Mouse (Mus musculus) heart, embryonic 12.5 days (tissue): ENCODE measurements around the gene B4galnt2. TPM values are rescaled to one million over a fixed set of nuclear protein-coding genes. Genes with fewer than 3 reads are reported as not detected.
A peak's percentile ranks its signal among the peaks of the same experiment; 100 is the strongest.
"Not testable (repeated sequence)": the region's sequence is repeated elsewhere in the genome, so short reads cannot be mapped to it uniquely, and the experiment has no call there.

ENCODE experiments used
- ATAC-seq: fragments of 200-750 bp; cut with Nextera tagmentation; 2 replicates; pipeline ENCODE4 v1.8.0; 2017; ENCODE audit warnings: moderate TSS enrichment, moderate library complexity; ENCODE audit not compliant: insufficient number of reproducible peaks, low FRiP score
- H3K27ac ChIP-seq: fragments of 300-500 bp; sonication (generic); 2 replicates; pipeline ENCODE4 v1.5.1; 2016; ENCODE audit warnings: mild to moderate bottlenecking, moderate library complexity; ENCODE audit not compliant: poor library complexity, severe bottlenecking
- H3K27me3 ChIP-seq: fragments of 300-500 bp; sonication (generic); replicated peaks from 2 replicates; pipeline ENCODE4 v1.6.1; 2016; ENCODE audit warnings: mild to moderate bottlenecking, moderate library complexity
- H3K36me3 ChIP-seq: fragments of 300-500 bp; sonication (generic); 2 replicates; pipeline ENCODE4 v1.6.1; 2016; ENCODE audit warnings: mild to moderate bottlenecking, moderate library complexity
- H3K4me1 ChIP-seq: fragments of 300-500 bp; sonication (generic); replicated peaks from 2 replicates; pipeline ENCODE4 v1.6.1; 2016; ENCODE audit warnings: mild to moderate bottlenecking
- H3K4me2 ChIP-seq: fragments of 300-500 bp; sonication (generic); 2 replicates; pipeline ENCODE4 v1.6.1; 2016; ENCODE audit warnings: mild to moderate bottlenecking, moderate library complexity
- H3K4me3 ChIP-seq: fragments of 300-500 bp; sonication (generic); 2 replicates; pipeline ENCODE4 v1.5.1; 2016; ENCODE audit warnings: mild to moderate bottlenecking
- H3K9ac ChIP-seq: fragments of 300-500 bp; sonication (generic); 2 replicates; pipeline ENCODE4 v1.6.1; 2016; ENCODE audit warnings: mild to moderate bottlenecking, moderate library complexity
- H3K9me3 ChIP-seq: fragments of 300-500 bp; sonication (generic); replicated peaks from 2 replicates; pipeline ENCODE4 v1.6.1; 2016; ENCODE audit warnings: mild to moderate bottlenecking, moderate library complexity
- WGBS: fragments of 180-500 bp; shearing (Covaris S2); methylation state at CpG from one replicate; pipeline ENCODE4 v1.1.7; 2016; 5-methylcytosine and 5-hydroxymethylcytosine counted together
- polyA plus RNA-seq: library from polyadenylated mRNA; unstranded; fragments of >200 nt; fragmentation: Nextera tagmentation; extraction: Ambion mirVana; gene quantifications from 2 replicates; pipeline ENCODE4 v1.2.1, GENCODE M21; 2016

Gene B4galnt2
- 0.13 TPM in 1 of 2 replicates, not detected in the other for polyA plus RNA-seq

- Histone ChIP-seq H3K4me2 (peak within 1 kb of the TSS; percentile 64), H3K4me1 (peaks cover 19% of the 10 kb centered on the region), H3K4me3 (peak within 1 kb of the TSS; percentile 40), H3K9me3 (no peaks in the 10 kb centered on the region), H3K9ac (no peak within 1 kb of the TSS), H3K36me3 (no peaks in the 10 kb centered on the region), H3K27me3 (peaks cover 66% of the 10 kb centered on the region), H3K27ac (no peak within 1 kb of the TSS)
- ATAC-seq: no peak
- under 1% methylated on average over 35 of the region's 35 CpGs for WGBS
These were observed at the start of gene B4galnt2 for GRCm38 (mm10) chr11:95914571-95914991. B4galnt2 (minus strand) TSS chr11:95914891.

DNA sequence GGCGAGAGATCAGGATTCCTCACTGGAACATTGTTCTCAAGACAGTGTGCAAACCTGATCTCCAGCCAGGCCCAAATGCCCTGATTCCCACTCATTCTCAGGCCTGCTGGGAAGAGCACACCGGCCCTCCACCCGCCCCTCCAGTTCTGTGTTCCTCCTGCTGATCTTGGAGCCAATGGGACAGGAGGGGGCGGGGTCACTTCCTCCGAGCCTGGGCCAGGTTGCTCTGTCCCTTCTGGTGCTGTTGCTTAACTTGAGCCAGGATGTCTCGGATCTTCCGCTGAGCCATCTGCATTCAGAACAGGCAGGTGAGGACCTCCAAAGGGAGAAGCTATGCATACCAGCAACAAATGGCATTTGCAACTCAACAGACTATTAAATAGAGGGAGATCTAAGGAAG is 48.6 kb upstream of the B4galnt2 start:
- WGBS: 76% methylated on average over 7 of the region's 7 CpGs
- no peak overlapping the region for H3K27ac ChIP-seq

GRCm38 (mm10) chr11:95959152-95959551 is 44.5 kb upstream of the B4galnt2 start:
- H3K36me3 ChIP-seq: peaks cover 67% of the 10 kb centered on the region

More for the DNA sequence above, 48.6 kb upstream of the B4galnt2 start:
- Histone ChIP-seq H3K36me3 (peaks cover 90% of the 10 kb centered on the region), H3K9ac (no peak overlapping the region), H3K27me3 (no peaks in the 10 kb centered on the region), H3K4me2 (no peak overlapping the region), H3K4me1 (0 out of 2 replicates have a peak, but pooled peaks cover 2% of the 10 kb centered on the region), H3K9me3 (no peaks in the 10 kb centered on the region), H3K4me3 (no peak overlapping the region)
- ATAC-seq: no peak

GRCm38 (mm10) chr11:95958251-95958650 is 43.6 kb upstream of the B4galnt2 start:
- Histone ChIP-seq H3K4me3 (no peak overlapping the region), H3K9me3 (0 out of 2 replicates have a peak, but pooled peaks cover under 1% of the 10 kb centered on the region), H3K4me1 (0 out of 2 replicates have a peak, but pooled peaks cover 4% of the 10 kb centered on the region), H3K36me3 (peaks cover 60% of the 10 kb centered on the region), H3K4me2 (no peak overlapping the region), H3K27me3 (no peaks in the 10 kb centered on the region), H3K9ac (no peak overlapping the region), H3K27ac (no peak overlapping the region)
- no peak for ATAC-seq
- 65% methylated on average over 9 of the region's 9 CpGs for WGBS

More at GRCm38 (mm10) chr11:95959152-95959551, 44.5 kb upstream of the B4galnt2 start:
- no peak overlapping the region for H3K27ac ChIP-seq
- WGBS: 59% methylated on average over 6 of the region's 6 CpGs
- H3K27me3 ChIP-seq: no peaks in the 10 kb centered on the region
- H3K4me1 ChIP-seq: 0 out of 2 replicates have a peak, but pooled peaks cover 4% of the 10 kb centered on the region
- ATAC-seq: no peak
- H3K4me3 ChIP-seq: no peak overlapping the region
- no peak overlapping the region for H3K9ac ChIP-seq
- no peak overlapping the region for H3K4me2 ChIP-seq
- H3K9me3 ChIP-seq: no peaks in the 10 kb centered on the region

DNA sequence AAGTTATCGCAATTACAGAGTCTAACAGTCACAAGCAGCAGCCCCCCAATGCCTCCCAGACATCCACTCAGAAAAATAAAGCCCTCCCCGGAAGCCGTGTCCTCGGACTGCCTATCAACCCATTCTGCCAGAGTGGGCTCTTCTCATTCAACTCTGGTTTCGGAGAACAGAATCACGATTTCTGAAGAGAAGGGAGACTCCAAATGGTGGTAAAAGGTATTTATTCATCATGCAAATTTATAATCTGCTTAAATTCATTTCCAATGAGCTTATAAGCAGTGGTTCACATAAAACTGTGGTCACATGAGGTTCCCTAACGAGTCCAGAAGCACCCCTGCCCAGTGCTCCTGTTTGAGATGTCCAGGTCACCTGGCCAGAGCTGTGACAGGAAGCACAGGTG is 42.7 kb upstream of the B4galnt2 start:
- Histone ChIP-seq H3K4me2 (no peak overlapping the region), H3K9ac (no peak overlapping the region), H3K9me3 (0 out of 2 replicates have a peak, but pooled peaks cover 2% of the 10 kb centered on the region), H3K36me3 (peaks cover 52% of the 10 kb centered on the region), H3K27me3 (no peaks in the 10 kb centered on the region), H3K27ac (no peak overlapping the region), H3K4me3 (no peak overlapping the region), H3K4me1 (0 out of 2 replicates have a peak, but pooled peaks cover 4% of the 10 kb centered on the region)
- 77% methylated on average over 7 of the region's 7 CpGs for WGBS
- no peak for ATAC-seq

DNA sequence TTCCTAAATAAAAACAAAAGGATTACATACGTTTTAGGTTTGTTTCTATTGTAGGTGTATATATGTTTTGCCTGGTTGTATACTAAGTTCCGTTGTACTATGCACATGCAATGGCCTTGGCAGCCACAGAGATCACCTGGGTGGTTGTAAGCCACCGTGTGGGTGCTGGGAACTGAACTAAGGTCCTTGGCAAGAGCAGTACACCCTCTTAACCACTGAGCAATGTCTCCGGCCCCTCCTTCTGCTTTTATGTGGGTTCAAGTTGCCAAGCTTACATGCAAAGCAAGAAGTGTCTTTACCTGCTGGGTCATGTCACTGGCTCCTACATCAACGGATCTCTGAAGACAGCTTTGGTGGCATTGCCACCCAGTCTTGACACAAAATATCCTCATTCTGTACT is 38.6 kb upstream of the B4galnt2 start:
- H3K27me3 ChIP-seq: no peaks in the 10 kb centered on the region
- H3K4me1 ChIP-seq: 0 out of 2 replicates have a peak, but pooled peaks cover 2% of the 10 kb centered on the region
- no peak for ATAC-seq
- H3K4me2 ChIP-seq: no peak overlapping the region
- WGBS: 82% methylated on average over 5 of the region's 5 CpGs
- H3K4me3 ChIP-seq: no peak overlapping the region
- 0 out of 2 replicates have a peak, but pooled peaks cover 2% of the 10 kb centered on the region for H3K9me3 ChIP-seq
- H3K36me3 ChIP-seq: peaks cover 18% of the 10 kb centered on the region; the same call in 1 of the 2 replicates
- H3K9ac ChIP-seq: no peak overlapping the region
- H3K27ac ChIP-seq: no peak overlapping the region

DNA sequence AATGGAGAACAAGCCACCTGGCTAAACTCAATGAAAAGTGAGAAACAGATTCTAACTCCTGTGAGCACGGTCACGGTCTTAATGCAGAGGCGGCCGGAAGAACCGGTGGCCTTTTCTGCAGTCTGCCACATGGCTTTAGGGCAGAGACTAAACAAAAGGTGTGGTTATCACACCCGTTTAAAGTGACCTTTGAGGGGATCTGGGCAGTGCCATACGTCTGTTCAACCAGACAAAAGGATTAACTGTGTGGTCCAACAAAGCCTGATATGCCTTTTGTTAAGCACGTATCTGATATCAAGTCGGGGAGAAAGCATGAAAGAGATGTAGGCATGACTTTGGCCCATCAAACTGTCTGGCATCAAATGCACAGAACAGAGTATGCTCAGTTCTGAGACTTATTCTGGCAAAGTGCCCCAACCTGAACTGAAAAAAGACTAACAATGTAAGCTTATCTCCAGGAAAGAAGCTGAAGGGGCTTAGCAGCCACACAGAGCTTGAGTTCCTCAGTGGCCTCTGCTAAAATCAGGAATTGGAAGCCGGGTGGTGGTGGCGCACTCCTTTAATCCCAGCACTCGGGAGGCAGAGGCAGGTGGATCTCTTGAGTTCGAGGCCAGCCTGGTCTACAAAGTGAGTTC is 31.3 kb upstream of the B4galnt2 start:
- Histone ChIP-seq H3K4me3 (no peak overlapping the region), H3K27me3 (no peaks in the 10 kb centered on the region), H3K9me3 (no peaks in the 10 kb centered on the region), H3K4me2 (no peak overlapping the region), H3K36me3 (no peaks in the 10 kb centered on the region), H3K27ac (no peak overlapping the region), H3K9ac (no peak overlapping the region), H3K4me1 (0 out of 2 replicates have a peak, but pooled peaks cover 5% of the 10 kb centered on the region)
- no peak for ATAC-seq
- WGBS: 62% methylated on average over 13 of the region's 13 CpGs

- Histone ChIP-seq H3K9me3 (no peaks in the 10 kb centered on the region), H3K27ac (no peak overlapping the region), H3K36me3 (no peaks in the 10 kb centered on the region), H3K4me2 (no peak overlapping the region), H3K4me1 (no peaks in the 10 kb centered on the region), H3K4me3 (no peak overlapping the region), H3K27me3 (0 out of 2 replicates have a peak, but pooled peaks cover 3% of the 10 kb centered on the region), H3K9ac (no peak overlapping the region)
- WGBS: 45% methylated on average over 11 of the region's 11 CpGs
- ATAC-seq: no peak
These were observed 25.3 kb upstream of the B4galnt2 start for GRCm38 (mm10) chr11:95939828-95940507.

DNA sequence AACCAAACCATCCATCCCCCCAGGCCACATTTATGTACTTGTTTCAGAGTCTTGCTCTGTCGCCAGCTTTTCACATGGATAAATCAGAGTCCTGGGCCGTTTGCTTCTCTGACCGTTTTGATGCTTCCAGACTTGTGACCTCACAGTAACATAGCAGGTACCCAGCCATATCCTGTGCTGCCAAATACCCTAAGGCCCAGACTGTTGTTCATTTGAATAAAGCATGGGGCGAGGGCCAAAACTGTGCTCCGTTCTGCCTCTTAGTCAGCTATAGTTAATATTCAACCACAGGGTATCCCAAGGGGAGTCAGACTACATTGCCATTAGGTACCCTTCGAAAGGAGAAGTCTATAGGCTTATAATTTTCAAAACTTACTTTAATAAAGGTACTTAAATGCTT is 21.7 kb upstream of the B4galnt2 start:
- H3K4me3 ChIP-seq: no peak overlapping the region
- H3K4me1 ChIP-seq: no peaks in the 10 kb centered on the region
- no peaks in the 10 kb centered on the region for H3K36me3 ChIP-seq
- ATAC-seq: no peak
- H3K4me2 ChIP-seq: no peak overlapping the region
- H3K27ac ChIP-seq: no peak overlapping the region
- H3K9me3 ChIP-seq: no peaks in the 10 kb centered on the region
- 77% methylated on average over 6 of the region's 6 CpGs for WGBS
- 0 out of 2 replicates have a peak, but pooled peaks cover 3% of the 10 kb centered on the region for H3K27me3 ChIP-seq
- no peak overlapping the region for H3K9ac ChIP-seq

GRCm38 (mm10) chr11:95932168-95932567 is 17.5 kb upstream of the B4galnt2 start:
- H3K27me3 ChIP-seq, H3K4me1 ChIP-seq, H3K4me2 ChIP-seq, ATAC-seq, H3K27ac ChIP-seq, H3K36me3 ChIP-seq, H3K9me3 ChIP-seq, H3K4me3 ChIP-seq, H3K9ac ChIP-seq: not testable (repeated sequence)
- 78% methylated on average over 10 of the region's 10 CpGs for WGBS

- no peaks in the 10 kb centered on the region for H3K4me1 ChIP-seq
- H3K9ac ChIP-seq: no peak overlapping the region
- H3K4me3 ChIP-seq: no peak overlapping the region
- H3K36me3 ChIP-seq: no peaks in the 10 kb centered on the region
- peaks cover 13% of the 10 kb centered on the region for H3K27me3 ChIP-seq
- ATAC-seq: no peak
- WGBS: 67% methylated on average over 4 of the region's 4 CpGs
- peaks cover 11% of the 10 kb centered on the region for H3K9me3 ChIP-seq
- H3K27ac ChIP-seq: no peak overlapping the region
- no peak overlapping the region for H3K4me2 ChIP-seq
These were observed 11.7 kb upstream of the B4galnt2 start for GRCm38 (mm10) chr11:95926398-95926797.
